Mouse (Mus musculus): ENCODE measurements around the gene Pbxip1.

Pbxip1 gene

DNA sequence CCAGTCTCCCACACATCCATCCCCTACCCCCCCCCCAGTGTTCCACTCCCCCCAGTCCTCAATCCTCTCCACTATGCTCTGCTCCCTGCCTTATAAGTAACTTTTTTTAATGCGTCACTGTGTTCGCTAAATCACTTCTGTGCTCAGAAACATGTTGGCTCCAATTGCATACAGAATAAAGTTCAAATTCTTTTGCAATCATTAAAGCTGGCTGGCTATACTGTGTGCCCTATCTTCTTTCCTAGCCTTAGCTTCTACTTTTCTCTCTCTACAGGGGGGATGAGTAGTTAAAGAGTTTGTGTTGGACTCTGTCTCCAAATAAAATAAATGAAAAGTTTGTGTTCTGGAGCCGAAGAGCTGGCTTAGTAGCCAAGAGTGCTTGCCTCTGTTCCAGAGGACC is 26.8 kb upstream of the Pbxip1 start:
- WGBS: 81% methylated on average over 3 of the region's 3 CpGs

- 75% methylated on average over 10 of the region's 10 CpGs for WGBS
Observed at GRCm38 (mm10) chr3:89410864-89411263, 25.6 kb upstream of the Pbxip1 start.

DNA sequence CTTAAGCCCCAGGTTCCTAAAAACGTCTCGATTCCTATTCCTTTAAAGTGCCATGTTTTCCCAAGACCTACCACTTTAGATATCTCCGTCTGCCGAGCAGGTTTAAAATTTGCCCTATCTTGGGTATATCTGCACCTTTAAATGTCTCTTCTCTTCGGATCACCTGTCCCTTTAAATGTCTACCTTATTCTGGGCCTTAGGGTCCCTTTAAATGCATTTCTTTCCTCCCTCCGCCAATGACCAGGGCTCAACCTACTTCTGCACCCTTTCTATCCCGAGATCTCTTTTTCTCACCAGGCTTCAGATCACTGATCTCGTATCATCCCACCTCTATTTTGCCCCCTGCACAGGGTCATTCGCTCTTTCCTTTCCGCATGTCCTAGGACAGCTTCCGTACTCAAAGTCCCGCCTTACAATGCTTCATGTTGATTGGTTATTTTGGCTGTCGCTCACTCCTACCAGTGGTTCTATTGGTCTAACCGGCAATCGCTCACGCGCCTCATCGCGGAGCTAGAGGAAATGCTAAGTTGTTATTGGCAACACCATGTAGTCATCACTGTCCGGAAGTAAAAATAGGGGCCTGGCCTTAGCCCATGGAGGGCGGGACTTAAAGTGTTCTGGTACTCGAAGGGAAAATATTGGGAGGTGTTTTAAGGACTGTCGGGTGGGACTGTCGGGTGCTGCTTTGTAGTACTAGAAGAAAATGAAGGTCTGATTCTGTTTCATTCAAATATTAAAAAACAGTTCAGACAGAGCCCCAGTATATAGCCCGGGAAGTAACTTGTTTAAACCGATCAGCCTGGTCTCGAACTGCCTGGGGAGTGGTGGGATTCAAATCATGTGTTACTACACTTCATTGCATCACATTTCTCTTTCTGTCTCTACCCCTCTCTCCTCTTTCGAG is 24.8 kb upstream of the Pbxip1 start, which contains the start of gene Flad1:
Flad1 (minus strand) TSS at position 381 of the 904 bp plus-strand sequence.
- WGBS: 3% methylated on average over 28 of the region's 28 CpGs

- 96% methylated on average over 8 of the region's 8 CpGs for WGBS
Observed at GRCm38 (mm10) chr3:89416158-89416557, 20.3 kb upstream of the Pbxip1 start.

GRCm38 (mm10) chr3:89417131-89417530 is 19.4 kb upstream of the Pbxip1 start:
- 32% methylated on average over 2 of the region's 2 CpGs for whole genome bisulfite sequencing

DNA sequence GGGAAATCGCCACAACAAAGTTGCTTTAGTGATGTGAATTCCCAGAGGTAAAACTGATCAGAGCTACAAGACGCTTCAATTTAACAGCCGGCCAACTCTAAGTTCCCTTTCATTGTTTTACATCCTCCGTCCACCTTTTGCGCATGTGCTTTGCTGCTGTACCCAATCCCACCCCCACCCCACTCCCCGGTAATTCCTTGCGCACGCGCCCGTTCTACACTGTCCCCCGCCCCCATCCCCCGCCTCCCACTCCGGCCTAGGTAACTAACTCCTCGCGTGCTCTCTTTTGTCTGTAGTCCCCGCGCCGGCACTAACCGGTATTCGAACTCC is 18.7 kb upstream of the Pbxip1 start:
- under 1% methylated on average over 20 of the region's 20 CpGs for WGBS

DNA sequence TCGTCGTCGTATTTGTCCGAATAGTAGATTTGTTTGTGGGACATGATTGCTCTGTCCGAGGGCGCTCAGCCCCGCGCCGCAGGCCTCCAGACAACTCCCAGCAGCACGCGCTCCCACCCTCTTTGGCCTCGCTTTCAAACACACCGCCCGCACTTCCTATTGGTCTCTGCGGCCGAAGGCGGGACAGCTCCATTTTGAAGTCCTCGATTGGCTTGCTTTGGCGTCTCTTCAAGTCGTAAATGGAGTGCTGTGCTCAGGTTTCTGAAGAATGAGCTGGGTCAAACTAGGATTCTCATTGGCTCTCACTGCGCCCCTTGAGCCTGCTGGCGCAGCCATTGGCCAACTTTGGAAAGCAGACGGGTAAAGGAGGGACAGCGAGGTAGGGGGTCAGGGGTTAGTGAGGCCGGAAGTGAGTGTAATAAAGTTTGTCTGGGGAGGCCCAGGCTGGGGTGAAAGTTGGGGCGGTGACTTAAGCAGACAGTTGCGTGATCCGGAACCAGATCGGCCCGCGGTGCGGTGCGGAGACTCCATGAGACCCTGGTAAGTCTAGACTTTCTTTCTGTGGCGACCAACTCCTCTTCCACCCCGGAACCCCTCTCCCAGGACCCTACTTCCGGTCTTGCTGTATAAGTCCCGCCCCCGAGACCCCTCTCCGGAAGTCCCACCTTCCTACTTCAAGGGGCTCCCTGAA is 18.2 kb upstream of the Pbxip1 start, which contains the start of the genes Cks1b and Shc1:
Cks1b (minus strand) TSS at position 214 of the 691 bp plus-strand sequence.
Shc1 (plus strand) TSS at position 274 of the 691 bp plus-strand sequence.
- whole genome bisulfite sequencing: under 1% methylated on average over 39 of the region's 39 CpGs

GRCm38 (mm10) chr3:89418861-89419250 is 17.6 kb upstream of the Pbxip1 start:
- under 1% methylated on average over 16 of the region's 16 CpGs for WGBS

DNA sequence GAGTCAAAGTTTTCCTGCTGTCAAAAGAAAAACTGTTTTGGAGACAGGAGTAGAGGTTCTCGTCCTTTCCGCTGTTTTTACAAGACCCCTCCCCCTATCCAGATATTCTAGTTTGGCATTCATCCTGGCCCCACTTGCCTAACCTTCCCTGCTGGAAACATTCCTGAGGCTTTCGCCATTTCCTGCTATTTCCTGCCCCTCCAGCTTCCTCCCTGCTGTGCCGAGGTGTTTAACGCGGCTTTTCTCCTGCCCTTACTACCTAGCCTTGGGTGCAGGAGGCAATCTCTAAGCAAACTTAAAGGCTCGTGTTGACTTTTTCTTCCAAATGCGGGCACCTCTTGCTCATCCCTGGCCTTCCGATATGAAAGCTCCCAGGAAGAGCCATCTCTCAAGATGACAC is 16.9 kb upstream of the Pbxip1 start:
- 12% methylated on average over 9 of the region's 9 CpGs for WGBS

DNA sequence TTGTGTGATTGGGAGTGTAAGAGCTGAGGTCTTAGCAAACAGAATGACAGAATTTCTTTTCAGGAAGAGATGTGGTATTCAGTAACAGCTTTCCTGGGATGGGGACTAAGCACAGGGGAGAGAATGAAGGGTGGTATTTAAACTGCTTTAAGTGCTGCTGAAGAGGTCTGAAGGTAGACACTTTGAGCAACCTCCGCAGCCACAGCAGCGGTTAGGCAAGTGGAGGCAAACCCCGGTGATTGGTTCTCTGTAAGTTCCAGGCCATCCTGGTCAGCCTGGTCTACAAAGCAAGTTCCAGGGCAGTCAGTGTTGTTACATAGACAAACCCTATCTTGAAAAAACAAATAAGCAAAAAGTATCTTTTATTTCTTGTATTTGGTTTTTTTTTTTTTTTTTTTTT is 16.5 kb upstream of the Pbxip1 start:
- WGBS: 51% methylated on average over 3 of the region's 3 CpGs

DNA sequence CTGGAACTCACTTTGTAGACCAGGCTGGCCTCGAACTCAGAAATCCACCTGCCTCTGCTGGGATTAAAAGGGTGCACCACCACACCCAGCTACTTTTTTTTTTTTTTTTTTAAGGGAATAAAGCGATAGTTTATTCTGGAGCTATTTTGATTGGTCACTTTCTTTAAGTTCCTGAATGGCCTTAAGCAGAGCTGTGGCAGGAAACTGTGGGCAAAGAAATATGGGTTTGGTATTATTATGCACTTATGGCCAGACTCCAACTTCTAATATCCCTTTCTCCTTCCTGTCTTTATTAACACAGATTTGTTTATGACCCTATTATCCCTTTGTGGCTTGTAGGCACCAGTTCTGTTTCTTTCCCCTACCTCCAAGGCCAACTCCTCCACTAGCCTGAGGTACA is 16.1 kb upstream of the Pbxip1 start:
- 71% methylated on average over 2 of the region's 2 CpGs for WGBS

DNA sequence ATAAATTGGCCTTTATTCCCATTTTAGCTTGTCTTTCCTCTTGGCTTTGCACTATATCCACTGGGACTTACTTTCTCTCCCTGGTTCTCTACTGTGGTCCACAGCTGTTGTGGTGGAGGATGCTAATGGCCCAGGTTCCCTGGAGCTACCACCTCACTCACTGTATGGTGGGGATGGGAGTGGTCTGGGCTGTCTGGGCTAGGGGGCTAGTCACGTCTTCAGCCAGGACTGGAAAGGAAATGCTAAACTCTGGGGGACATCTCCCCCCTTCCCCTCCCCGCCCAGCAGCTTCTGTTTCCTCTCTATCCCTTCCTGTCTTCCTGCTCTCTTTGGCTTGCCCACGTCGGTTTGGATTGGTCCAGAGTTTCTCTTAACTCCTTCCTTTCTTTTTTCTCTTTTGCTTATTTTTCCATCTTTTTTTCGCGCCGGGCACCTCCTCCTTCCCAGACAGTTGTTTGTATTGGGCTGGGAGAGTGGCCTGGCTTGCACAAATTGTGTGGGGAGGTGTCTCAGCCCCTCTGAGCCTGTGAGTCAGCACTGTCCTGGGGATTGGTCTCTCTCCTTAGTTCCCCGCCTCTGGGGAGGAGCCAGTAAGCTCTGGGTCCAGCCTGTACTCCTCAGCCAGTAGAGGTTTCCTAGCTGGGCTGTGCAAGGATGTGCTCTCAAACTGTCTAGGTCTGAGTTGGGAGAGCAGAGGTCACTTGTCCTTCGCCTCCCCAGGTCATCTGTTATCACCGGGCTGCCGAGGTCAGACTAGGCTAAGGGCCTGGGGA is 15.3 kb upstream of the Pbxip1 start:
- WGBS: 9% methylated on average over 11 of the region's 11 CpGs

- WGBS: 17% methylated on average over 22 of the region's 22 CpGs
Observed at GRCm38 (mm10) chr3:89421810-89422473, 14.6 kb upstream of the Pbxip1 start.

DNA sequence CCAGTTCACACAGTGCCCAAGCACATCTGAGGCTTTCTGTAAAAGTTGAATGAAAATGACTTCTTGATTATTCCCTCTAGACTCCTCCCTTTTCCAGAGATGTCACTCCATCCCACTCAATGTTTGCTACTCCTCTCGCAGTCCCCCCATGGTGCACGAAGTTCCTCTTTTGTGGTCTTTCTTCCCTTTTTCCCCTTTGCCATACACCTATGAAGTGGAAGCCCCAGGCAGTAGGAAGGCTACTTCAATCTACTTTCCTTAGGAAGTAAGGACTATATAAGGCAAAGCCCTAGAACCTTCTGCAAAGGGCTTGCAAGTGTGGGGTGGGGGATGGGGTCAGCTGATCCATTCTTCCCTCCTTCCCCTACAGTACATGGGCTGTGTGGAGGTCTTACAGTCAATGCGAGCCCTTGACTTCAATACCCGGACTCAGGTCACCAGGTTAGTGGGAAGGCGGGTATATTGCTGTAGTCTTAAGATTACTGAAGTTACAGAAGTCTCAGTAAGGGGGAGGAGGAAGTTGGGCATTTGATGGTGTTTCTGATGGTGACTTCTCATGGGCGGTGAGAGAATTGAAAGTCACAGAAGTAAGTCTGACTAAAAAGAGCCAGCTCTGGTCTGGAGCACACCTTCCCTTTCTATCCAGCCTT is 13.8 kb upstream of the Pbxip1 start:
- WGBS: 69% methylated on average over 6 of the region's 6 CpGs

GRCm38 (mm10) chr3:89424416-89425140 is 11.9 kb upstream of the Pbxip1 start:
- WGBS: 93% methylated on average over 5 of the region's 5 CpGs

DNA sequence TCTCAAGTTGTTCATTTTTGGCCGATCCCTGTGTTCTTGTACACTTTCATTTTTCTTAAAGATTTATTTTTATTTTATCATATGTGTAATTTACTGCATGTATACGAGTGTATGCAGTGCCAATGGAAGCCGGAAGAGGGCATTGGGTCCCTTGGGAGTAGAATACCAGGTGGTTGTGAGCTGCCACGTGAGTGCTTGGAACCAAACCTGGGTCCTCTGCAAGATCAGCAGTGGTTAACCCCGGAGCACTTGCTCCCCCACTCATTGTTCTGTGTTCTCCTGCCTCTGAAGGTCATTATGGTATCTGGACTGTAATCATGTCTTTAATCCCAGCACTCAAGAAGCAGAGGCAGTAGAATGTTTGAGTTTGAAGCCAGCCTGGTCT is 11.4 kb upstream of the Pbxip1 start:
- WGBS: 75% methylated on average over 5 of the region's 5 CpGs

DNA sequence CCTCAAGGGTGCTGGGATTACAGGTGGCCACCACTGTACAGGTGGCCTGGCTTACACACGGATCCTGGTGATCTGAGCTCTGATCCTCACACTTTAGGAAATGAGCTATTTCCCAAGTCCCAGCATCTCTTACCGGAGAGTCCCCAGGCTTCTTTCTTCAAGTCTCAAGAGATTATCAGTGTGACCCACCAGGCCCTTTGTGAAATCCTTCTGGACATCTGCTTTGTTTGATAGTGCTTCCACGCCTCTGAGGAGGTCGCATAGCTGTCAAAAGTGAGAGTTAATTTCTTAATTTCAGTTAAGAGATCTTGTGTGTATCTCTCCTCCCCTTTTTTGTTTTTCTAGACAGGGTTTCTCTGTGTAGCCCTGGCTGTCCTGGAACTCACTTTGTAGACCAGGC is 10.6 kb upstream of the Pbxip1 start:
- WGBS: 96% methylated on average over 4 of the region's 4 CpGs

GRCm38 (mm10) chr3:89429021-89429420 is 7.5 kb upstream of the Pbxip1 start:
- 96% methylated on average over 7 of the region's 7 CpGs for WGBS

- whole genome bisulfite sequencing: 2% methylated on average over 68 of the region's 68 CpGs
Observed at GRCm38 (mm10) chr3:89430171-89431159, 6.0 kb upstream of the Pbxip1 start, which contains the start of gene Pygo2. Gene Pygo2 (plus strand): TSS chr3:89430214.
